In the genomic region with DNA sequence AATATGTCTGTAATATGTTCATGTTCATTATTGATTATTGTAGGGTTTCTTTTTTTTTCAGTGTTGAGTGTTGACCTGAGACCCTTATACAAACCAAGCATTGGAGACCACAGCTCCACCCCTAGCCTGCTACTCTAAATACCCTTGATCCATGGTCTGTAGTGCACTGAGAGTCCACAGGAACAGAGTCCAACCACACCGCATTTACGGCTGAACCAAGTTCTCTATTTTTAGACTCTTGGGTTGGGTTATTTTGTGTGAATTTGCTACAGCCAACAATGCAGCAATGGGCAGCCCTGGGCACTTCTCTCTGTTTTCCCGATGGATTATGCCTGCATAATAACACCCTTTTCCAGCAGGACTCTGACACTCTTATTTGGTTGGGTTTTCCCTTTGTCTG, we compare ENCODE assay signal across 17 mouse cellular contexts.
"Had no signal": no experiment of that assay in that cellular context is flagged by ENCODE, and none has a peak within 500 bp of the region (broad histone marks: within the 10 kb centered on the region; RNA-seq: fewer than 3 reads in every experiment).

No protein-coding gene starts in this region.

- H3K9me3 ChIP-seq: lung, embryonic 15.5 days; midbrain, embryonic 13.5 days; midbrain, embryonic 15.5 days; neural tube, embryonic 12.5 days; stomach, embryonic 15.5 days had no signal

- ATAC-seq: lung, postnatal 0 days; midbrain, embryonic 13.5 days; midbrain, embryonic 15.5 days had no signal

- H3K36me3 ChIP-seq: lung, embryonic 15.5 days; midbrain, embryonic 13.5 days; midbrain, embryonic 15.5 days; neural tube, embryonic 12.5 days; stomach, embryonic 15.5 days had no signal

- H3K9ac ChIP-seq: lung, embryonic 15.5 days; midbrain, embryonic 13.5 days; midbrain, embryonic 15.5 days; neural tube, embryonic 12.5 days; stomach, embryonic 15.5 days had no signal

- H3K4me1 ChIP-seq: lung, embryonic 15.5 days; megakaryocyte, embryonic 14.5 days; midbrain, embryonic 15.5 days; stomach, embryonic 15.5 days had no signal

- H3K4me2 ChIP-seq: lung, embryonic 15.5 days; midbrain, embryonic 11.5 days; midbrain, embryonic 13.5 days; midbrain, embryonic 15.5 days; neural tube, embryonic 12.5 days; stomach, embryonic 15.5 days had no signal

- H3K27me3 ChIP-seq: lung, embryonic 15.5 days; megakaryocyte, embryonic 14.5 days; midbrain, embryonic 13.5 days; midbrain, embryonic 15.5 days; neural tube, embryonic 12.5 days; stomach, embryonic 15.5 days had no signal

- DNase-seq: lung, adult 2 months; lung, postnatal 14 days; lung, postnatal 36 days; right cerebral cortex, postnatal 14 days; thymus, adult 2 months; thymus, postnatal 25 days; thymus, postnatal 4 days had no signal

- H3K27ac ChIP-seq: lung, embryonic 15.5 days; macrophage; midbrain, embryonic 13.5 days; midbrain, embryonic 15.5 days; neural tube, embryonic 12.5 days; stomach, embryonic 15.5 days; stomach, postnatal 0 days had no signal

- H3K4me3 ChIP-seq: lung, embryonic 15.5 days; megakaryocyte, embryonic 14.5 days; midbrain, embryonic 13.5 days; midbrain, embryonic 15.5 days; neural tube, embryonic 12.5 days; stomach, embryonic 15.5 days had no signal
